Mouse (Mus musculus) spleen, adult 2 months (tissue): Measurements from ENCODE around the gene Twf2.

Source experiments
- CTCF ChIP-seq: fragments of 200-500 bp; IDR thresholded peaks from 2 replicates; pipeline ENCODE4 v1.5.1; 2011; ENCODE audit warnings: mild to moderate bottlenecking, inconsistent platforms; ENCODE audit not compliant: insufficient read depth, insufficient read length, insufficient replicate concordance; ENCODE audit errors: extremely low read depth
- POLR2A ChIP-seq: fragments of 200-500 bp; IDR thresholded peaks from 2 replicates; pipeline ENCODE4 v1.6.1; 2011; ENCODE audit warnings: low read depth, low read length, inconsistent platforms

DNA sequence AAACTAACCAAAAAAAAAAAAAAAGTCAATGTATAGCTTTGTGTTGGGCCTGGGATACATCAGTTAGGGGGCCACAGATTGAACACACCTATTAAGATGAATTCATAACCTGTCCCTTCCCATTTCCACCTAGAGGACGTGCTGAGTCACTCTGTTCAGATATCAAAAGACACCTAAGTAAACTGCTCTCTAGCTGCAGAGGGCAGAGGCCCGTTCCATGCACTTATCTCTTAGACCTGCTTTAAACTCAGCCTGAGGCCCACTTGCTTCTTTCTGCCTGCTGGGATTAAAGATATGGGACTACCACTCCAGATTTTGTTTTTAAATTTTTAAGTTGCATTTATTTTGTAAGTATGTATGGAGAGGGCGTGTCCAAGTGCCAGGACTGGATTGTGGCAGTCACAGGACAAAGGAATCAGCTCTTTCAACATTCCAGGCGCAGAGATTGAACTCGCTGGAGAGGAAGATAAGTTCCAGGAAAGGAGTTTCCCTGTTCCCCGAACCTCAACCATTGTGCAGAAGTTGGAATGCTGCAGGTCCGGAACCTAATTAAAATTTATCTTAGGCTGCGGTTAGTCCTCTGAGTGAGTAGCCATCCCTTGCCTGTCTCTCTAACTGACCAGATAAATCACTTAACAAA is 25.0 kb downstream of the Twf2 start:
- TF ChIP-seq POLR2A = no peak
- no peak for TF ChIP-seq CTCF
